Comparison of ENCODE assay signal across 8 mouse cellular contexts in the genomic region with DNA sequence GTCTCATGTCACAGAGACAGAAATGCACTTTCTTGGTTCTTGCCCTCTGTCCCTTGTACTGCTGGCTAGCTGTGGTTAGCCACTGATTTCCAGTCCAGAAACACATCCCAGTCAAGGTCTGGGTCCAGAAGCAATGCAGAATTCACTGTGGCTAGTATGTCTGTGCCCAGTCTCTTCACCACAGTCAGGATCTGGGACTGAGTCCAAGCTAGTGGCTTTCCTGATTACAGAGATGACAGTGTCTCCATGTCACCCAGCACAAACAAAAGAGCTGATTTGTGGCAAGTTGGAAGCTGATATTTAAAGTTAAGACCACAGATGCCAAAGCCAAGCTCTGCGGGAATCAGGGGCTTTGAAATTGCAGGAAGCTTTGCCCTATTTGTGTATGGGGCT. TPM values are rescaled to one million over a fixed set of nuclear protein-coding genes. Genes with fewer than 3 reads are reported as not detected.
DNase-seq lines count a peak whose midpoint lies in the region; ATAC-seq and TF ChIP-seq lines count a peak whose summit lies in the region.

No protein-coding gene starts in this region.

- H3K79me2 ChIP-seq in liver, adult 2 months (ENCODE audit: control insufficient read depth, insufficient read depth, low read length) = no peaks in the 10 kb centered on the region

- H3K4me1 ChIP-seq in liver, adult 2 months (ENCODE audit: control insufficient read depth, insufficient read depth, low read length) = no peaks in the 10 kb centered on the region
- H3K4me1 ChIP-seq in liver, embryonic 12.5 days = no peaks in the 10 kb centered on the region
- H3K4me1 ChIP-seq in embryonic facial prominence, embryonic 15.5 days = no peaks in the 10 kb centered on the region
- peaks cover 6% of the 10 kb centered on the region for H3K4me1 ChIP-seq in hindbrain, embryonic 16.5 days (ENCODE audit: control insufficient read depth, insufficient read depth, low read depth, low read length)
- peaks cover 8% of the 10 kb centered on the region for H3K4me1 ChIP-seq in midbrain, embryonic 14.5 days (ENCODE audit: control insufficient read depth, insufficient read depth, low read length)

- no peak overlapping the region for H3K27ac ChIP-seq in liver, adult 2 months (replicated peaks; ENCODE audit: insufficient read depth, low read depth, low read length)
- no peak overlapping the region for H3K27ac ChIP-seq in liver, embryonic 12.5 days
- no peak overlapping the region for H3K27ac ChIP-seq in embryonic facial prominence, embryonic 15.5 days (replicated peaks)
- H3K27ac ChIP-seq in hindbrain, embryonic 16.5 days (ENCODE audit: low read depth, low read length) = peak overlapping the region; percentile 69
- H3K27ac ChIP-seq in midbrain, embryonic 14.5 days (replicated peaks; ENCODE audit: low read depth, low read length) = peak overlapping the region; percentile 71

- H3K36me3 ChIP-seq in liver, adult 2 months (ENCODE audit: control insufficient read depth, insufficient read depth, low read length) = no peaks in the 10 kb centered on the region
- no peaks in the 10 kb centered on the region for H3K36me3 ChIP-seq in liver, embryonic 12.5 days
- no peaks in the 10 kb centered on the region for H3K36me3 ChIP-seq in embryonic facial prominence, embryonic 15.5 days
- no peaks in the 10 kb centered on the region for H3K36me3 ChIP-seq in hindbrain, embryonic 16.5 days (ENCODE audit: control insufficient read depth, insufficient read depth, low read length)
- H3K36me3 ChIP-seq in midbrain, embryonic 14.5 days (ENCODE audit: control insufficient read depth, insufficient read depth, low read length) = no peaks in the 10 kb centered on the region

- H3K27me3 ChIP-seq in liver, adult 2 months (ENCODE audit: control insufficient read depth, insufficient read depth, low read length) = no peaks in the 10 kb centered on the region
- H3K27me3 ChIP-seq in liver, embryonic 12.5 days (replicated peaks) = no peaks in the 10 kb centered on the region
- no peaks in the 10 kb centered on the region for H3K27me3 ChIP-seq in embryonic facial prominence, embryonic 15.5 days
- H3K27me3 ChIP-seq in hindbrain, embryonic 16.5 days (replicated peaks; ENCODE audit: control insufficient read depth, insufficient read depth, low read length) = no peaks in the 10 kb centered on the region
- no peaks in the 10 kb centered on the region for H3K27me3 ChIP-seq in midbrain, embryonic 14.5 days (ENCODE audit: control insufficient read depth, insufficient read depth, low read length)

- WGBS in liver, adult 2 months = 6% methylated on average over 1 of the region's 1 CpGs
- 47% methylated on average over 1 of the region's 1 CpGs for WGBS in liver, embryonic 12.5 days (ENCODE audit: insufficient replicate concordance)
- WGBS in embryonic facial prominence, embryonic 15.5 days = 34% methylated on average over 1 of the region's 1 CpGs
- 35% methylated on average over 1 of the region's 1 CpGs for WGBS in hindbrain, embryonic 16.5 days
- 19% methylated on average over 1 of the region's 1 CpGs for WGBS in midbrain, embryonic 14.5 days

- H3K4me2 ChIP-seq in liver, embryonic 12.5 days = no peak overlapping the region
- no peak overlapping the region for H3K4me2 ChIP-seq in embryonic facial prominence, embryonic 15.5 days (replicated peaks)
- H3K4me2 ChIP-seq in hindbrain, embryonic 16.5 days (ENCODE audit: low read length) = no peak overlapping the region
- H3K4me2 ChIP-seq in midbrain, embryonic 14.5 days (ENCODE audit: low read length) = no peak overlapping the region

- no peak overlapping the region for H3K9ac ChIP-seq in liver, adult 2 months (ENCODE audit: low read depth, low read length)
- H3K9ac ChIP-seq in liver, embryonic 12.5 days = no peak overlapping the region
- no peak overlapping the region for H3K9ac ChIP-seq in embryonic facial prominence, embryonic 15.5 days
- H3K9ac ChIP-seq in hindbrain, embryonic 16.5 days (ENCODE audit: low read depth, low read length) = no peak overlapping the region
- no peak overlapping the region for H3K9ac ChIP-seq in midbrain, embryonic 14.5 days (replicated peaks; ENCODE audit: low read length)

- DNase-seq in liver, adult 2 months (ENCODE audit: extremely low read depth, low read depth, low spot score) = peak; percentile 12
- DNase-seq in midbrain, embryonic 14.5 days = peak; percentile 69
- no peak for DNase-seq in MN1 (ENCODE audit: low spot score)
- DNase-seq in gastrocnemius, adult 8-10 months (ENCODE audit: low spot score in 2 of 2) = no peak
- no peak for DNase-seq in kidney, adult 18-20 months

- no peak for TF ChIP-seq CTCF in liver, adult 2 months (IDR thresholded peaks at IDR 0.05; ENCODE audit: low read depth, low read length)

- no peak for TF ChIP-seq POLR2A in liver, adult 2 months (IDR thresholded peaks at IDR 0.05; ENCODE audit: extremely low read depth, insufficient read depth, low read length)

- H3K9me3 ChIP-seq in liver, embryonic 12.5 days (replicated peaks) = no peaks in the 10 kb centered on the region
- no peaks in the 10 kb centered on the region for H3K9me3 ChIP-seq in embryonic facial prominence, embryonic 15.5 days (replicated peaks)
- H3K9me3 ChIP-seq in hindbrain, embryonic 16.5 days (ENCODE audit: control insufficient read depth, low read length) = peaks cover 5% of the 10 kb centered on the region; the same call in 1 of the 2 replicates
- peaks cover 3% of the 10 kb centered on the region; the same call in 1 of the 2 replicates for H3K9me3 ChIP-seq in midbrain, embryonic 14.5 days (ENCODE audit: control insufficient read depth, low read length)

- no peak overlapping the region for H3K4me3 ChIP-seq in liver, adult 2 months (ENCODE audit: insufficient read depth, low read depth, low read length)
- H3K4me3 ChIP-seq in liver, embryonic 12.5 days = no peak overlapping the region
- no peak overlapping the region for H3K4me3 ChIP-seq in embryonic facial prominence, embryonic 15.5 days (replicated peaks)
- no peak overlapping the region for H3K4me3 ChIP-seq in hindbrain, embryonic 16.5 days (ENCODE audit: low read length)
- H3K4me3 ChIP-seq in midbrain, embryonic 14.5 days (replicated peaks; ENCODE audit: low read depth, low read length) = no peak overlapping the region

- ATAC-seq in liver, embryonic 12.5 days = no peak
- ATAC-seq in embryonic facial prominence, embryonic 15.5 days (ENCODE audit: insufficient number of reproducible peaks, low FRiP score, low TSS enrichment, low read depth) = peak; percentile 54; the same call in 1 of the 2 replicates
- ATAC-seq in hindbrain, embryonic 16.5 days = peak; percentile 84
- peak; percentile 58; the same call in 1 of the 2 replicates for ATAC-seq in midbrain, embryonic 14.5 days (ENCODE audit: low FRiP score, low TSS enrichment)

RNA-seq across cellular contexts. Expression of gene Gucy1b2, which starts 39.4 kb away (rescaled TPM):
- not detected in 2 replicates for total RNA-seq in liver, adult 2 months (2014; rRNA removed)
- polyA plus RNA-seq in liver, adult 2 months (2012; rRNA removed) = not detected in 2 replicates
- not detected in 2 replicates for polyA plus RNA-seq in liver, embryonic 12.5 days (2016; fragmentation: Nextera tagmentation; extraction: Ambion mirVana)
- 0.40 and 0.51 TPM in 2 replicates for polyA plus RNA-seq in embryonic facial prominence, embryonic 15.5 days (2015; fragmentation: Nextera tagmentation; extraction: Ambion mirVana)
- polyA plus RNA-seq in hindbrain, embryonic 16.5 days (2015; fragmentation: Nextera tagmentation; extraction: Ambion mirVana) = 0.66 and 0.67 TPM in 2 replicates
- polyA plus RNA-seq in midbrain, embryonic 14.5 days (2014; fragmentation: Nextera tagmentation; extraction: Ambion mirVana) = 1.00 and 1.0 TPM in 2 replicates
- not detected for total RNA-seq in gastrocnemius, adult 8-10 months (2022)

Comparison
In these comparisons a context has a peak if more than half of its experiments do, and no peak if none do; other contexts are left out.
1. DNase-seq: peak in liver, adult 2 months (single experiment) and midbrain, embryonic 14.5 days (single experiment); none in MN1 (single experiment), gastrocnemius, adult 8-10 months (0 of 2) and kidney, adult 18-20 months (single experiment).
2. H3K27ac ChIP-seq: peak in hindbrain, embryonic 16.5 days (single experiment) and midbrain, embryonic 14.5 days (single experiment); none in liver, adult 2 months (single experiment), liver, embryonic 12.5 days (single experiment) and embryonic facial prominence, embryonic 15.5 days (single experiment).